Mouse (Mus musculus) telencephalon, adult 2 months (tissue): ENCODE results near the gene Epha5.

Source experiments
- DNase-seq: peaks from one replicate; pipeline ENCODE4 v3.0.0-alpha.2; 2011; ENCODE audit warnings: low read depth, low spot score

Epha5 gene

DNA sequence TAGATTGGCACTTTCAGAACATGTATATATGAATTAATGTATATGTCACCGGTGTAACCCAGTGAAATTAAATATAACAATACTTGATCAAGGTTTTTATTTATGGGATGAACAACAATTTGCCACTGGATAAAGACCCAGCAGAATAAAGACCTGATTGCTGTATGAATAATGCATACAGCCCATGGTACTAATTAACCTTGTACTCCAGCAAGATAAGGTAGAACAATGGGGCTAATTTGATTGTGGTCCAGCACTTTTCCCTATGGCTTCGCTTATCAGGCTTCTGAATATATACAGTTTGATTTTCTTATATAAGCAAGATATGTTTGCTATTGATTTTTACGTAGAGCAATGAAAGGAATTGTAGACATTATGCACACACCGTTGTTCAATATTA lies 103.6 kb downstream of the Epha5 start:
- DNase-seq, result no peak

GRCm38 (mm10) chr5:84298878-84299736 lies 118.1 kb downstream of the Epha5 start:
- DNase-seq, result no peak

DNA sequence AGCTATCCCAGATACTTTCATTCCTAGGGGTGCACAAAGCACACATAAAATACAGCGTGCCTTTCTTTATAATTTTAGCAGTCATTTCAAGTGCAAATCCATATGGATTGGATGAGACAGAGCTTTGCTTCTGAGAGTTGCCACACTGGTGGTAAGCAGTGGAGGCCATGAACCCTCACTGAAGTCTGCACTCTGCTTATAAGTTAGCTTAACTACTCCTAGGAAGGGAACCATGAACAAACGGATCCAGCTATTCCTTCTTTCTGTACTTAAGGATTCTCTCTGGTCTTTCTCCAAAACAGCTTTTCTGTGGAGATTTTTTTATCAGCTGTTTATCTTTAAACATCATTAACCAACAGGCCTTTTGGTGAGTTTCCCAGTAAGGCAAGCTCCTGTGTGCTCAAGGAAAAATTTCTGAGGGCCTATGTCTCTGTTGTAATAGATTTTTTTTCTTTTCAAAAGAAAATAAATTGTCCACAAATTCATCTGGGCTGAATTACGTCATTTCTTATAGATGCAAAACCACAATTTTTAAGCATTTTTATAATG lies 127.7 kb downstream of the Epha5 start:
- no peak for DNase-seq

DNA sequence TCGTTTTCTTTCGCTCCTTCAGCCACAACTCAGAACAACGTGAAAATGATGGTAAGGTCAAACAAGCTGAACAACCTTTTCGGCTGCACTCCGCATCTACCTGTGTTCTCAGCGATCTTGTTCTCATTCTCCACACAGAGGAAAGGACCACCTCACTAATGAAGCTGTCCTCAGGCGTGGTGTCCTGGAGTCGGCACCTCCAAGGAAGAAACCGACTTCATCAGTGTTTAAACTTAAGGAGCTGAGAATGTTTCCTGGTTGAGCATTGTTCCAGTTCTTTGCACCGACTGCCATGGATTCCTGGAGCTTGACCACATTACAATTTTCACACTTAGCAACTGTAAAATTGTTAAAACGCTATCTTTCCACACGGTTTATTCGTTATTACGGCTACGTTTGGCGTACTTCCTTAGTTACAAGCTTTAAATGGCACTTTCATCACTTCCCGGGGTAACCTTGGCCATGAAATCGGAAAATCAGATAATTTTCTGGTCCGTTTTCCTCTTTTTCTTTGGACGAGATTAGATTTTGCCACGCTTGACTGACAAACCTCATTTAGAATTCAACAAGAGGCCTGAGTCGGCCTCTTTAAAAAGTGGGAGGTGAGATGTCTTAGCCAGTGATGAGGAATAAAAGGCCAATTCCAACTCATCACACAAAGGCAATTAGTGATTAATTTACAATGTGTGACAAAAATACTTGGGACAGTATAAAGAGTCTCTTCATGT lies 135.7 kb downstream of the Epha5 start:
- no peak for DNase-seq

DNA sequence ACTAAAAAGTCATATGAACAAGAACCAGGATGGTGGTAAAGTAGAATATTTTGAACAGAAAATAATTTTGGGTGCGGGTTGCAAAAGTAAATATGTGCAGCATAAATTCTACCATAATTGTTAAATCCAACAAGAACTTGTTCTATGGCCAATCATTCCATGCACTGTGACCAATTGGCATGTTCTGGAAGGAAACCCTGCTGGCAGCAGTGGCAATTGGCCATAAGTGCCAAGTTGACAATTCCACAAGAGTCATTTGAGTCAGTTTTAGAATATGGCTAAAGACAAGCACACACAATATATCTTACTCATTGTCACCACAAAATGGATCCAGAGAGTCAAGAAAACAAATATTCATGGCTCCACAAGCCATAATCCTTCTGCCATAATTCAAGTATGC lies 140.2 kb downstream of the Epha5 start:
- DNase-seq, result no peak

- DNase-seq, result peak; percentile 50
These were observed 151.8 kb downstream of the Epha5 start for GRCm38 (mm10) chr5:84265407-84265806.

DNA sequence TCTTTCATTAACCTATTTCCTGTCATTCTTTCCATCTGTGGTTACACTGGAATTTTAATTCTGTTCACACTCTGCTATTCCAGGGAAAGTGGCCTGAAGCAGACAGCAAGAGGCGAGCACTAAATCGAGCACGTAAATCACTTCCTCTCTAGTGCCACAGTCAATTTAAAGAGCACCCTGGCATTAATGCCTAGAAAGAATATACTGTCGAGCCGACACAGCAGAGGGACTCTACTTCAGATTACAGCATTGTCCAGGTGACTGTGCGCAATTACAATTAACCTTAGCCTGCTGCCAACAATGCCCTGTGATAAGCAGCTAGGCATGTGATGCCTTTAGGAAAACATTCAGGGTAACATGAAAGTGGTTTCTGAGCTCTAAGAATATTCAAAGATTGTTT lies 153.2 kb downstream of the Epha5 start:
- DNase-seq, result no peak

- peak; percentile 6 for DNase-seq
These were observed 187.2 kb downstream of the Epha5 start for GRCm38 (mm10) chr5:84229971-84230370.

DNA sequence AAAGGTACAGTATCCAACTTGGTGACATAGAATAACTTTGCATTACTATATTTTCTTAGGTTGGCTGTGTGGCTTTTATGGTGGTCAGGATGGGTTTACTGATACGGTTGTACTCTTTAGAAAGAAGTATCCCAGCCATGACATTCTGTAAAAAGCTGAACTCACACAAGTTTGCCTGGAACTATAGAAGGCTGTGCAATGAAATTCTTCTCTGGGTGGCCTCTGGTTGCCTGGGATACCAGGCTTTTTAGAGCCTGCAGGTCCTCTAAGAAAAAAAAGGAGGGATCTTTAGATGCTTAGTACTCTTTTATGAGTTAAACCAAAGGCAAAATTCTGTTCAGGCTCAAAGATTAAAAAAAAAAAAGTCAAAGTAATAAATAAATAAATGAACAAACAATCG lies 208.6 kb downstream of the Epha5 start:
- no peak for DNase-seq

GRCm38 (mm10) chr5:84193348-84193747 lies 223.8 kb downstream of the Epha5 start:
- no peak for DNase-seq

DNA sequence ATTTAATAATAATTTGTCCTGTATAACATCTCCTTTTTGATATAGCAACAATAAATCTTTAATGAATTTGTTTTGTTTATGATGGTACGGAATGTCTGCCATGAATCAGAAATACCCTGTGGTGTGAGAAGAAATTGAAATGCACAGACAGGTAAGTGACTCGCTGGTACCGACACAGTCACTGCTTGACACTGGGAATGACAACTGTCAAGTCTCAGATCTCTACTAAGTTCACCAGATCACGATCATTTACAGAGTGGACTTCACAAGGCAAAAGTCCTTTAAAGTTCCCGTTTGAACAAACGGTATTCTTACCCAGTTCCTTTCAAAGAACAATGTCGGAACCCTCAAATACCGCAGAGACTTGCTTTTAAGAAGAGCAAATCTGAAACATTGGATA lies 233.0 kb downstream of the Epha5 start:
- no peak for DNase-seq

- no peak for DNase-seq
These were observed 264.1 kb downstream of the Epha5 start for GRCm38 (mm10) chr5:84153095-84153494.

DNA sequence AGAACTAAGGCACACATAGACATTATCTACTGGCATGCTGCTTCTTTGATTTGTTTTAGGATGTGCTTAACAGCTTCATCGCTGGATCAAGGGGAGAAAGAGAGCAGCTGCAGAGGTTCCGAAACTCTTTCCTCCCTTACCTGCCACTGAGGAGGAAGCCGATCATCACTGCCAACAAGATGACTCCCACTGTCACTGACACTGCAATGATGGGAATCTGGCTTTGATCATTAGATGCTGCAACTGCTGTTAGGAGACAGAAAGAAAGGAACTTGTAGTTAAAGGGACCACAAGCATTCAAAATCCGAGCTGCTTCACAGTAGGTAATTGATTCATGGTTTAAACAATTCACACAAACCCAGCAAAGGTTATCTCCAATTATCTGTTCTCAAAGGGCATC lies 275.0 kb downstream of the Epha5 start:
- DNase-seq, result no peak

- DNase-seq, result peak; percentile 41
These were observed 321.2 kb downstream of the Epha5 start for GRCm38 (mm10) chr5:84095947-84096346.

DNA sequence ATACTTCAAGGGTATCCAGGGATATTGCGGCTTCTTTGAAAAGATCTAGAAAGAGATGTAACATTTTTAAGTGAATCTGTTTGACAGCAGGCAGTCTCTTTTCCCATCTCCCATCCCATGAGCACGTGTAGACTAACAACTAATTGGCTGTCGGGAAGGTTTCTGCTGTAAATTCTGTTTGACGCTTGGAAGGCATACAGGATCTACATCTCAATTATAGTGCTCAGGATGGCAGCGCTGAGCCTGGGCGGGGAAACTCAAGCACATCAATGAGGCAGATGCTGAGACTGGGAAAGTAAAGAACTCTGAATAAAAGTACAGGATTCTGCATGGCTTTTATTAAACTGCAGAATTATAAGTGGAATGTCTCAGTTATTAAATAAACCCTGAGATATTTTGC lies 335.9 kb downstream of the Epha5 start:
- DNase-seq, result no peak

- no peak for DNase-seq
These were observed 346.2 kb downstream of the Epha5 start for GRCm38 (mm10) chr5:84070976-84071375.

- DNase-seq, result no peak
These were observed 363.3 kb downstream of the Epha5 start for GRCm38 (mm10) chr5:84053880-84054279.

- DNase-seq, result no peak
These were observed 379.8 kb downstream of the Epha5 start for GRCm38 (mm10) chr5:84037250-84037963.
